Mouse (Mus musculus) embryonic facial prominence, embryonic 15.5 days (tissue): Measurements from ENCODE around the gene Lpar6. TPM values are rescaled to one million over a fixed set of nuclear protein-coding genes. Genes with fewer than 3 reads are reported as not detected.
A peak's percentile ranks its signal among the peaks of the same experiment; 100 is the strongest.

Experiments used
- ATAC-seq: fragments of 200-750 bp; cut with Nextera tagmentation; 2 replicates; pipeline ENCODE4 v1.8.0; 2017; ENCODE audit warnings: low read depth, moderate TSS enrichment; ENCODE audit not compliant: insufficient number of reproducible peaks, low FRiP score, low TSS enrichment
- H3K27ac ChIP-seq: fragments of 300-500 bp; sonication (generic); replicated peaks from 2 replicates; pipeline ENCODE4 v1.5.1; 2015; ENCODE audit warnings: mild to moderate bottlenecking, inconsistent platforms
- H3K27me3 ChIP-seq: fragments of 300-500 bp; sonication (generic); 2 replicates; pipeline ENCODE4 v1.6.1; 2015; ENCODE audit warnings: inconsistent platforms
- H3K36me3 ChIP-seq: fragments of 300-500 bp; sonication (generic); 2 replicates; pipeline ENCODE4 v1.6.1; 2015; ENCODE audit warnings: mild to moderate bottlenecking, inconsistent platforms
- H3K4me1 ChIP-seq: fragments of 300-500 bp; sonication (generic); 2 replicates; pipeline ENCODE4 v1.6.1; 2015; ENCODE audit warnings: inconsistent platforms
- H3K4me2 ChIP-seq: fragments of 300-500 bp; sonication (generic); replicated peaks from 2 replicates; pipeline ENCODE4 v1.6.1; 2015; ENCODE audit warnings: mild to moderate bottlenecking, inconsistent platforms
- H3K4me3 ChIP-seq: fragments of 300-500 bp; sonication (generic); replicated peaks from 2 replicates; pipeline ENCODE4 v1.5.1; 2015; ENCODE audit warnings: mild to moderate bottlenecking, inconsistent platforms
- H3K9ac ChIP-seq: fragments of 300-500 bp; sonication (generic); 2 replicates; pipeline ENCODE4 v1.6.1; 2015; ENCODE audit warnings: inconsistent platforms
- H3K9me3 ChIP-seq: fragments of 300-500 bp; sonication (generic); replicated peaks from 2 replicates; pipeline ENCODE4 v1.6.1; 2016; ENCODE audit warnings: inconsistent platforms
- WGBS: fragments of 180-500 bp; shearing (Covaris S2); methylation state at CpG from one replicate; pipeline ENCODE4 v1.1.7; 2015; 5-methylcytosine and 5-hydroxymethylcytosine counted together
- polyA plus RNA-seq: library from polyadenylated mRNA; unstranded; fragments of >200 nt; fragmentation: Nextera tagmentation; extraction: Ambion mirVana; gene quantifications from 2 replicates; pipeline ENCODE4 v1.2.1, GENCODE M21; 2015

The Lpar6 gene
- polyA plus RNA-seq: 12.9 and 13.1 TPM in 2 replicates

GRCm38 (mm10) chr14:73237848-73238321 lies at the start of gene Lpar6:
Gene Lpar6, plus strand, starts transcription at chr14:73237895.
- Histone ChIP-seq H3K27me3 (no peaks in the 10 kb centered on the region), H3K4me3 (peak within 1 kb of the TSS; percentile 58), H3K27ac (peak within 1 kb of the TSS; percentile 94), H3K4me1 (peaks cover 4% of the 10 kb centered on the region; the same call in 1 of the 2 replicates), H3K4me2 (peak within 1 kb of the TSS; percentile 47), H3K36me3 (no peaks in the 10 kb centered on the region), H3K9ac (peak within 1 kb of the TSS; percentile 59), H3K9me3 (no peaks in the 10 kb centered on the region)
- peak; percentile 82; the same call in 1 of the 2 replicates for ATAC-seq
- 1% methylated on average over 19 of the region's 19 CpGs for WGBS

GRCm38 (mm10) chr14:73199058-73199457 lies 38.6 kb upstream of the Lpar6 start:
- no peak for ATAC-seq
- no peak overlapping the region for H3K4me2 ChIP-seq
- no peak overlapping the region for H3K9ac ChIP-seq
- no peaks in the 10 kb centered on the region for H3K9me3 ChIP-seq
- peaks cover 16% of the 10 kb centered on the region; the same call in 1 of the 2 replicates for H3K36me3 ChIP-seq
- no peaks in the 10 kb centered on the region for H3K27me3 ChIP-seq
- 48% methylated on average over 5 of the region's 5 CpGs for WGBS
- H3K4me3 ChIP-seq: no peak overlapping the region
- 0 out of 2 replicates have a peak, but pooled peaks cover 2% of the 10 kb centered on the region for H3K4me1 ChIP-seq
- no peak overlapping the region for H3K27ac ChIP-seq

DNA sequence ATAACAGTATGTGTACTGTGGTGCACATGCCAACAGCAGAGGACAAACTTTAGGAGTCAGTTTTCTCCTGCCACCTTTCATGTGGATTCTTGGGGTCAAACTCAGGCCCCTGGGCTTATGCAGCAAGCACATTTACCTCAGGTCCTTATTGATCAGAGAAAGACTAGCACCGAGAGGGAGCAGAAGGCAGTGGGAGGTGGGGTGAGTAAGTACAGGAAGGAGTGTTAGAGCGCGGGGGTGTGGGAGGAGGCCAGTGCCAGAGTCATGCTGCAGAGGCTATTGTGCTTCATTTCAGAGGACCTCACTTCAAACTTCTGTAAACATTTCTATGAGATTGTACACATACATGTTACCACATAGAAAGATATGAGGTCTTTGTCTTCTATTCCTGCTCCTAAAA lies 36.2 kb upstream of the Lpar6 start:
- Histone ChIP-seq H3K27me3 (no peaks in the 10 kb centered on the region), H3K4me2 (no peak overlapping the region), H3K36me3 (peaks cover 10% of the 10 kb centered on the region; the same call in 1 of the 2 replicates), H3K4me3 (no peak overlapping the region), H3K9ac (no peak overlapping the region), H3K9me3 (no peaks in the 10 kb centered on the region), H3K4me1 (0 out of 2 replicates have a peak, but pooled peaks cover 2% of the 10 kb centered on the region), H3K27ac (no peak overlapping the region)
- ATAC-seq: no peak
- WGBS: 61% methylated on average over 3 of the region's 3 CpGs

DNA sequence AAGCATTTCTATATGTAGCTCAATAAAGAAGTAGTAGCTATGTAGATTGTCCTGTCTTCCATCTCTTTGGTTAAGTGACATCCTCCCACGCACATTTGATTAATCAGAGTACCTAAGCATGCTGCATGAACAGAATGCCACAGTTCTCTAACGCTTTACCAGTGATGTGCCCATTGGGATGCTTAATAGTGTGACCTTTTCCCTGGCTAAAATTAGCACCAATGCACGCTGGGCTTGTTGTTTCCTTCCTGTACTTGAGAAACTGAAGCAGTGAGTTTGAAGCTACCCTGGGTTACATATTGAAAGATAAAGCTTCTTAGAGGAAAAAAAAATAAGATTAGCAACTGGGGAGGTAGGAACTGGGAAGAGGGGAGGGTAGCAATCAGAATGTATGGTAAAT lies 33.7 kb upstream of the Lpar6 start:
- no peak for ATAC-seq
- Histone ChIP-seq H3K27me3 (no peaks in the 10 kb centered on the region), H3K9ac (no peak overlapping the region), H3K27ac (no peak overlapping the region), H3K36me3 (peaks cover under 1% of the 10 kb centered on the region; the same call in 1 of the 2 replicates), H3K4me1 (0 out of 2 replicates have a peak, but pooled peaks cover under 1% of the 10 kb centered on the region), H3K4me3 (no peak overlapping the region), H3K9me3 (no peaks in the 10 kb centered on the region), H3K4me2 (no peak overlapping the region)
- WGBS: 72% methylated on average over 3 of the region's 3 CpGs

DNA sequence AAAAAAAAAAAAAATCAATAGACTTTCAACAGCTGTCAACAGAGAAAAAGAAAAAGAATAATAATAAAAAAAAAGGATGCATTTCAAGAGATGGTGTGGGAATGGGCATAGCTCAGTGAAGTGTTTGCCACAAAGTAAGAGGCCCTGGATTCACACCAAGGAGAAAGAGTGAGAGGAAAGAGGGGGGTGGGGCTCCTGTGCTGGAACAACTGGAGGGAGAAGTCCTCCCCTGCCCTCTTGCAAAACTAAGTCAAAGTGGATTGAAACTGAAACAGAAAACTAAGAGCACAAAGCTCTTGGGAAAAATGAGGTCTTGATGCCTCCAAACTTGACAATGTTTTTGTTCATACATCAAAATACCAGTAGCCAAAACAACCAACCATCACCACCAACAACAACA lies 28.4 kb upstream of the Lpar6 start:
- ATAC-seq: no peak
- no peak overlapping the region for H3K4me2 ChIP-seq
- H3K4me3 ChIP-seq: no peak overlapping the region
- no peaks in the 10 kb centered on the region for H3K9me3 ChIP-seq
- no peak overlapping the region for H3K27ac ChIP-seq
- no peaks in the 10 kb centered on the region for H3K27me3 ChIP-seq
- no peak overlapping the region for H3K9ac ChIP-seq
- H3K36me3 ChIP-seq: no peaks in the 10 kb centered on the region
- no peaks in the 10 kb centered on the region for H3K4me1 ChIP-seq

GRCm38 (mm10) chr14:73210196-73210595 lies 27.5 kb upstream of the Lpar6 start:
- H3K9ac ChIP-seq: no peak overlapping the region
- no peak for ATAC-seq
- peaks cover under 1% of the 10 kb centered on the region; the same call in 1 of the 2 replicates for H3K36me3 ChIP-seq
- no peaks in the 10 kb centered on the region for H3K27me3 ChIP-seq
- 91% methylated on average over 8 of the region's 8 CpGs for WGBS
- no peaks in the 10 kb centered on the region for H3K4me1 ChIP-seq
- H3K4me2 ChIP-seq: no peak overlapping the region
- no peak overlapping the region for H3K4me3 ChIP-seq
- H3K9me3 ChIP-seq: no peaks in the 10 kb centered on the region
- no peak overlapping the region for H3K27ac ChIP-seq

- no peak overlapping the region for H3K4me3 ChIP-seq
- no peaks in the 10 kb centered on the region for H3K27me3 ChIP-seq
- H3K36me3 ChIP-seq: peaks cover 5% of the 10 kb centered on the region; the same call in 1 of the 2 replicates
- no peak overlapping the region for H3K4me2 ChIP-seq
- no peaks in the 10 kb centered on the region for H3K9me3 ChIP-seq
- ATAC-seq: no peak
- no peak overlapping the region for H3K27ac ChIP-seq
- 89% methylated on average over 5 of the region's 5 CpGs for WGBS
- no peak overlapping the region for H3K9ac ChIP-seq
- no peaks in the 10 kb centered on the region for H3K4me1 ChIP-seq
Observed at GRCm38 (mm10) chr14:73211477-73211876, 26.2 kb upstream of the Lpar6 start.

- no peaks in the 10 kb centered on the region for H3K9me3 ChIP-seq
- no peak overlapping the region for H3K9ac ChIP-seq
- WGBS: 88% methylated on average over 1 of the region's 1 CpGs
- no peak overlapping the region for H3K4me2 ChIP-seq
- H3K36me3 ChIP-seq: peaks cover 5% of the 10 kb centered on the region; the same call in 1 of the 2 replicates
- no peak overlapping the region for H3K27ac ChIP-seq
- no peaks in the 10 kb centered on the region for H3K4me1 ChIP-seq
- H3K27me3 ChIP-seq: no peaks in the 10 kb centered on the region
- no peak for ATAC-seq
- H3K4me3 ChIP-seq: no peak overlapping the region
Observed at GRCm38 (mm10) chr14:73217062-73217461, 20.6 kb upstream of the Lpar6 start.

GRCm38 (mm10) chr14:73222316-73222970 lies 15.3 kb upstream of the Lpar6 start:
- Histone ChIP-seq H3K4me2 (no peak overlapping the region), H3K9ac (no peak overlapping the region), H3K27me3 (no peaks in the 10 kb centered on the region), H3K9me3 (no peaks in the 10 kb centered on the region), H3K4me3 (no peak overlapping the region), H3K27ac (no peak overlapping the region), H3K36me3 (no peaks in the 10 kb centered on the region), H3K4me1 (0 out of 2 replicates have a peak, but pooled peaks cover under 1% of the 10 kb centered on the region)
- WGBS: 80% methylated on average over 9 of the region's 9 CpGs
- no peak for ATAC-seq

DNA sequence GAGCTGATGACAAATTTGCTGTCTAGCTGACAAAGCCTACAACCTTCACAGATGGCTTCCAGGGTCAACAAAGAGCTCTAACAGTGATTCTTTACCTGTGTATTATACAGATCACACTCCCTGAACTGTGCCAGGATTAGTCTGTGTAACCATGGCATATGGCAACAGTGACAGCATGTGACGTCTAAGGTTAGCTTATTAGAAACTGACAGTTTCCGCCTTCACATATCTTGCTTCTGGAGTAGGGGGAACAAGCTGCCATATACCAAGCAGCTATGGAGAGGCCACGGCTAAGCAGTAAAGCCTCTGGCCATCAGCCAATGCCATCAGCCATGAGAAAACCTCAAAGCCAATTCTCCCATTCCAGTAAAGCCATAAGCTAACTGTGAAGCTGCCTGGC lies 11.3 kb upstream of the Lpar6 start:
- H3K4me2 ChIP-seq: no peak overlapping the region
- peaks cover 6% of the 10 kb centered on the region; the same call in 1 of the 2 replicates for H3K4me1 ChIP-seq
- H3K27me3 ChIP-seq: no peaks in the 10 kb centered on the region
- H3K36me3 ChIP-seq: no peaks in the 10 kb centered on the region
- WGBS: 51% methylated on average over 3 of the region's 3 CpGs
- ATAC-seq: no peak; the same call in 1 of the 2 replicates
- no peak overlapping the region for H3K4me3 ChIP-seq
- H3K27ac ChIP-seq: 0 out of 2 replicates have a peak overlapping the region, but pooled peaks have one; percentile 8
- no peaks in the 10 kb centered on the region for H3K9me3 ChIP-seq
- H3K9ac ChIP-seq: no peak overlapping the region

DNA sequence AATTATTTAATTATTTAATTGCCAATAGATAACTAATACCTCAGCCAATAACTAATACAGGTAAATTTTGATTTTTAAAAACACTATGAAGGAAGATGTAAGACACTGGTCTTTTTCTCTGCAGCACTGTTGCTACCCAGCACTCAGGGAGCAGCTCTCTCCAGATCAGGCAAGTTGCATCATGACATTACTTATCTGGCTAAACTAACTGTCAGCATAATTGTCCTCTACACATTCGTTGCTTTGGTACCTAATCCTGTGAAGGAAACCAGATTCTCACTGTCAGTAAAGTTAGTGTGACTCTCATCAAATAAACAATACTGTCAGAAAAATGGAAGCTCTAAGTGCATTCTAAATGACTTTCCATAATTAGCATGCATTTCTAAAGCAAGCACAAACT lies 10.8 kb upstream of the Lpar6 start:
- no peaks in the 10 kb centered on the region for H3K36me3 ChIP-seq
- no peak overlapping the region for H3K9ac ChIP-seq
- ATAC-seq: no peak
- H3K27ac ChIP-seq: 0 out of 2 replicates have a peak overlapping the region, but pooled peaks have one; percentile 18
- H3K4me1 ChIP-seq: peaks cover 11% of the 10 kb centered on the region; the same call in 1 of the 2 replicates
- WGBS: 26% methylated on average over 1 of the region's 1 CpGs
- H3K4me3 ChIP-seq: no peak overlapping the region
- no peaks in the 10 kb centered on the region for H3K27me3 ChIP-seq
- H3K9me3 ChIP-seq: no peaks in the 10 kb centered on the region
- H3K4me2 ChIP-seq: no peak overlapping the region
